Mouse (Mus musculus) c-Kit-positive CD71-negative TER-119-negative erythroid progenitor cells, embryonic 14.5 days (primary cell): ENCODE data around the gene Cacna1d.

Experiments
- DNase-seq: peaks from one replicate; pipeline ENCODE4 v3.0.0-alpha.2; 2013; ENCODE audit warnings: low read depth

The Cacna1d gene

GRCm38 (mm10) chr14:30019375-30019774, 471.9 kb downstream of the Cacna1d start:
- DNase-seq: no peak

GRCm38 (mm10) chr14:30018846-30019245, 472.4 kb downstream of the Cacna1d start:
- no peak for DNase-seq

- no peak for DNase-seq
These were observed 472.8 kb downstream of the Cacna1d start for GRCm38 (mm10) chr14:30018463-30018801.

GRCm38 (mm10) chr14:30017794-30018462, 473.3 kb downstream of the Cacna1d start:
- DNase-seq: no peak

GRCm38 (mm10) chr14:30016666-30017065, 474.6 kb downstream of the Cacna1d start:
- no peak for DNase-seq

GRCm38 (mm10) chr14:30015008-30015407, 476.2 kb downstream of the Cacna1d start:
- DNase-seq: no peak

- no peak for DNase-seq
These were observed 476.8 kb downstream of the Cacna1d start for GRCm38 (mm10) chr14:30014487-30014886.

GRCm38 (mm10) chr14:30011886-30012560, 479.2 kb downstream of the Cacna1d start:
- no peak for DNase-seq

GRCm38 (mm10) chr14:30009864-30010560, 481.2 kb downstream of the Cacna1d start:
- DNase-seq: no peak

- no peak for DNase-seq
These were observed 482.3 kb downstream of the Cacna1d start, which contains the start of the genes Il17rb and Chdh for GRCm38 (mm10) chr14:30008733-30009575. Il17rb (minus strand) TSS chr14:30008896. Chdh (plus strand) TSS chr14:30009023.

GRCm38 (mm10) chr14:29999475-29999811, 491.8 kb downstream of the Cacna1d start:
- no peak for DNase-seq

GRCm38 (mm10) chr14:29998747-29999474, 492.3 kb downstream of the Cacna1d start:
- DNase-seq: no peak

GRCm38 (mm10) chr14:29997345-29997744, 493.9 kb downstream of the Cacna1d start:
- DNase-seq: no peak

GRCm38 (mm10) chr14:29996000-29996751, 495.1 kb downstream of the Cacna1d start:
- no peak for DNase-seq

- DNase-seq: no peak
These were observed 496.3 kb downstream of the Cacna1d start for GRCm38 (mm10) chr14:29994976-29995375.
